Mouse (Mus musculus) heart, adult 8-10 months (tissue): ENCODE results near the gene Ddt. TPM values are rescaled to one million over a fixed set of nuclear protein-coding genes. Genes with fewer than 3 reads are reported as not detected.

Experiments used
- DNase-seq: peaks from one replicate; pipeline ENCODE4 v3.0.0; 2022; ENCODE audit warnings: low spot score
- total RNA-seq, 4 experiments: library from RNA; stranded (reverse); gene quantifications; 2 replicates each; pipeline ENCODE4 v1.2.4; 2022

Gene Ddt
- 100 to 1,000 TPM in 1 of 4 experiments, 10 to 100 TPM in 3; 83.6 to 103 (median 88.3) TPM for total RNA-seq

DNA sequence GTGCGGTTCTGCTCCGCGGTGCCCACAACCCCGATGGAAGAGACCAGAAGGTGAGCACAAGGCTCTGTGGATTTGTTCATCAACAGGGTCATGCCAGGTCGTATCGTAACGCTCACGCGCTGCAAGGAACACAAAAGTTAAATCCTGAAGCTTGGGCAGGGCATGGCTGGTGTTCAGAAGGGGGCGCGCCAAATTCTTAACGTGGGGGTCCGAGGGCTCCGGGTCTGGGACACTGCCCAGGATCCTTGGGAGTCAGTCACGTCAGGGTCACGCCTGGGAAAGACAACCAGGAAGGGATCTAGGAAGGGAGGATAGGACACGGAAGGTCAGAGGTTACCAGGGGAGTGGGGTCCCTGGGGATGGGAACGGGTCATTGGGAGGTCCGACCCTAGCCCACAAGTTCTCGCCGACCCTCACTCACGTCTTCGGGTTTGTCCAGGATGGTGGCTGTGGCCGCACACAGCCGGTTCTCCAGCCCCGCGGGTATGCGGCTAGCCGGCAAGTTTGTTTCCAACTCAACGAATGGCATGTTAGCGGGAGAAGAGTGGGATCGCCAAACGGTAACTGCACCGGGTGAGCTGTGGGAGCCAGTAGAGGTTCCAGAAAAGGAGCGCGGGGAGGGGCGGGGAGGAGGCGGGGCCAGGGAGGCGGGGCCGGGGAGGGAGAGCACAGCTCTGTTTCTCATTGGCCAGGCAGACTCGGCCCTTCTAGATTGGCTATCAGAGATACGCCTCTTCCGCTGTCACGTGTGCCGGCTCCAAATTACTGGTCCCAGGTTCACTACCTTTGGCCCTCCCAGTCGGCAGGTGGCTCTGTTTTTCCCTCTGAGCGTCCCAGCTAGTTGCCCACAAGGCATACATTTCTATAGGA lies at the start of gene Ddt:
Gene Ddt, minus strand, starts transcription at position 620 of the 870 bp plus-strand sequence.
- peak; percentile 80 for DNase-seq

DNA sequence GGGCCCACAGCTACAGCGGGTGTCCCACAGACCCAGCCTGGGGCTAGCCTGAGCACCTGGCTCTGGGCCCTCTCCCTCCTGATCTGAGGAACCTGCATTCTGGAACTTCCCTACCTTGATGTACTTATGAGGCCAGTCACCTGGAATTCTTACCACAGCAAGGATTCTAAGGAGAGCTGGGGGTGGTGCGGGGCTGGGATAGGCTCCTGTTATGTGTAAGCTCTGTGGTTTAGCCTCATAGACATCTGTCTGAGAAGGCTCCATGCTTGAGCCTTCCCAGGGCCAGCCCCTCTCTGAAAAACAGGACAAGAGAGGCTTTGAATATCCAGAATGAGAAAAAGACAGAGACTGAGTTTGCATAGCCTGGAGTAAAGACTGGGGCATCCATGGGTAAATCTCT lies 49.2 kb upstream of the Ddt start, which contains the start of gene Gstt4:
Gene Gstt4, minus strand, starts transcription at position 101 of the 400 bp plus-strand sequence.
- no peak for DNase-seq

DNA sequence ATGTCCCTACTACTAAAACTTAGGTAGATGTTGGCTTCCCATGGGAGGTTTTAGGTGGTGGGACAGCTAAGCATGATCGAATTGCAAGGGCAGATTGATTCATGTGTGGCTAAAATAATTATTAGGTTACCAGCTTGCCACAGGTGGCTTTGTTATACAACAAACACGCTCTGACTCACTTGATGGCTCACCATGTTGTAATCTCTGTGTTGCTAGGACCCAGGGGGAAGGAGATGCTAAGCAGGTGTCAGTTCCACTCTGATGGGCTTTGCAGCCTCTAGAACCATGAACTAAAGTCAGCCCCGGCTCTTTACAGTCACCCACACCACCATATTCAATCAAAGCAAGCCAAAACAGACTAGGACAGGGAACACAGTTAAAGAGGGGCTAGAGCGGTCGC lies 46.7 kb upstream of the Ddt start:
- DNase-seq, result no peak

DNA sequence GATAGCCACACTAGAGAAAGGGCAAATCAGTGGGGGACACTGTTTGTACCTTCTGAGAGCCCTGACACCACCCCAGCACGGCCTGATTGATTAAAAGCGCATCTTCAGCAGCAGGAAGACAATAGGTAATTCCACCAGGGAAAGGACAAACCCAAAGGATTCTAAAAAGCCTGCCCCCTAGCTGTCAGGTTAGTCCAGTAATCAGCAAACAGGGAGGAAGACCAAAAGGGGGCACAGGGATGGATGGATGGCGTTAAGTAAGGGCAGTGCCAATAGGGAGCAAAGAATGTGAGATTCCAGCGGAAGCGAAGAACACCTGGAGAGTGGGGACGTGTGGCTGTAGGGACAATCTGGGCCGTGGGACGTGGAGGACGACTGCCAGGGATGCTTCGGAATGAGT lies 45.4 kb upstream of the Ddt start:
- DNase-seq, result no peak

DNA sequence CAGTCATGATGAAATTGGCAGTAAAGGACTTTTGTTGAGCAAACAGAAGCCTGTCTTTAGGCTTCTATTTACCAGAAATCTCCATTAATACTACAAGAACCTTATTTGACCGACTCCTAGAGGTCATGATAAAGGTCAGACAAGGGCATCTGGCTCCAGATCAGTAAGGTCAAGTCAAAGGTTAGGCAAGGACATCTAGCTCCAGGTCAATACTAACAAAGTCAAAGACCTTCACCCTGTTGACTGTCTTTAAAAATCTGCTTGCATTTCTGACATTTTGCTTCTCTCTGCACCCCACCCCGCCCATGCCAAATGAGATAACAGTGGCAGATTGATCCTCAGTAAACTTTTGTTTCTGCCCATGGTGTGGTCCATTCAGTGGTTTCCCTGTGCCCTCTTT lies 31.0 kb upstream of the Ddt start:
- DNase-seq, result no peak

DNA sequence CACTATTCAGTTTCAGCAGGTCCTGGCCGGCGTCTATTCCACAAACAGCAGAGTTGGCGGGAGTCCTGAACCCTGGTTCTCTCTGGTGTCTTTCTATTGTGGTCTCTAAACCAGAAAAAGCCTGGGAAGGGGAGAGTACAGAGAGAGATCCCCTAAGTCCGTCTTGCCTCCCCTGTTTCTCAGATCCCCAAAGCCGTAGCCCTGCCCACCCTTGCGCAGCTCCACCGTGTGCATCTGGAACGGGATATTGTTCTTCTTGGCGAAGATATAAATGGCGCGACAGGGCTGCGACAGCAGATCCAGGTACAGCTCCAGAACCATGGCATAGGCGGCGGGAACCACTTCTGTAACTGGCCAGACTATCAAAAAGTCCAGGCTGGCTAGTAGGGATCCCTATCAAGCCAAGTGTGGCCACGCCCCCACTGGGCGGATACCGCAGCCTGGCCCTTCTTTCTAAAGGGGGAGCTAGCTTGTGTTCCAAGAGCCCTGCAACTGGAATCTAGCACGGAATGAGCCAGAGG lies 25.0 kb upstream of the Ddt start, which contains the start of gene Gstt1:
Gene Gstt1, minus strand, starts transcription at position 409 of the 521 bp plus-strand sequence.
- peak; percentile 76 for DNase-seq

DNA sequence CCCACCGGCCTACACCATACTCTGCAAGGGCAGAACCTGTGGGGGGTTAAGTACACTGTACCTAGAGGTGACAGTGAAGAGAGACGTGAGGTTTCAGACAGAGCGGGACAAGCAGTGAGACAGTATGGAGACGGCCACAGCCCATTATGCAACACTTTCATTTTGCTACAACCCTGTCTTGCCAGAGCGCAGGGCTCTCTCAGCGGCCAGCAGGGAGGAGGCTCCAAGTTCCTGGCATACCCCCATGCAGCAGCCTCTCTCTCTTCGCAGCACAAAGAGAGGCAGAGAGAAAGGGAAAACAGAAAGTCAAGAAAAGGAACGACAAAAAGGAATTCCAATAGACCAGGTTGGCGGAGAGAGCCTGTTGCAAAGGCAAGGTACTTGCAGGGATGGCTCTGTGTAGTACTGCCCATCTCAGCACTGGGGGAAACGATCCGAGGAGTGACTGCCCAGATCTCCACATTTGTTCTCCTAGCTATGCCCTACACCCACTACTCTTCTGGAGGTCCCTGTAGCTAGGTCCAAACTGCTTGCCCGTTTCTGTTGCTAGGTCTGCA lies 24.5 kb upstream of the Ddt start:
- DNase-seq, result peak; percentile 51

DNA sequence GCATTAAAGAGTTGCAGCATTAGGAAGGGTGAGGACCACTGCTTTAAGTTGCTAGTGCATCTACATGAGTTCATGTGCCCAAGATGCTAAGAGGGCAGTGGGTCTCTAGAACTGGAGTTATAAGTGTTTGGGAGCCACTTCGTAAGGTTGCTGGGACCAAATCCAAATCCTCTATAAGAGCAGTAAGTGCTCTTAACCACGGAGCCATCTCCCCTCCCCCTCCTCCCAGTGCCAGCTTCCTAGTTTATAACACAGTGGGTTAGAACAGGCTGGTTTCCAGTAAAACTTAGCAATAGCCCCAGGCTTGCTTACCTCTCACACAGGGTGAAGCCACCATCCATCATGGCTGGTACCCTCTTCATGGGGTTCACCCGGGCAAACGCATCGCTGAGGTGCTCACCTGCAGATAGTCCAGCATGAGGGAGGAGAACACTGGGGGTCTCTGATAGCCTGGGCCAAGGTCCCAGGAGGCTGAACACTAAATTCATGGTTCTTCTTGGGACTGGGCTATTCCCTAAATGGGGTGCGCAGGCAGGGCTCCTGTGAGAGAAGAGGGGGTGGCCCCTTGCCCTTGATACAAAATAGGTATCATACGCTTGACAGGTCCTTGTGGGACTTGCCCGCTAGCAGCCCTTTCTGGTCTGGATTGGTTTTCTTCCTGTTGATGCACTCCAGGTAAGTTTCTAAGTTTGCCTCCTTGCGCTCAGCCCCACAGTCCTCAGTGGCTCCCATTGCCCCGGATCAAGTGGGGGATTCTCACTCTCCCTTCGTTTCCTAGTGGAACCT lies 23.7 kb upstream of the Ddt start:
- no peak for DNase-seq

DNA sequence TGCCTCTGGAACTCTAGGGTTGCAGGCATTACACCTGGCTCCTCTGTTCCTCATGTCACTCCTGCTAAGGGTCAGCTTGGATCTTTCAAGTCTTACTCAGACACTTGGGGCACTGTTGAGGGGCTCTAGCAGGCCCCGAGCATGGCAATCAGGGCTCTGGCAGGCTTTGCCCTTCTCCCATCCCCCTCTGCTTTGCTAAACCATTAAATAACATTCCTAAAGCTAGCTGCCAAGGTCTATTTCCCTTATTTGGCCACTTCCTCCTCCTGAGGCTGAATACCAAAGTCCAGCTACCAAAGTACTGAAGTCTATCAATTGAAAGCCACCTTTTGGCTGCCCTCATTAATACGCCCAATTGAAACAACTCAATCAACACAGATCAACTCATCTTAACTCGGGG lies 21.7 kb upstream of the Ddt start:
- no peak for DNase-seq

DNA sequence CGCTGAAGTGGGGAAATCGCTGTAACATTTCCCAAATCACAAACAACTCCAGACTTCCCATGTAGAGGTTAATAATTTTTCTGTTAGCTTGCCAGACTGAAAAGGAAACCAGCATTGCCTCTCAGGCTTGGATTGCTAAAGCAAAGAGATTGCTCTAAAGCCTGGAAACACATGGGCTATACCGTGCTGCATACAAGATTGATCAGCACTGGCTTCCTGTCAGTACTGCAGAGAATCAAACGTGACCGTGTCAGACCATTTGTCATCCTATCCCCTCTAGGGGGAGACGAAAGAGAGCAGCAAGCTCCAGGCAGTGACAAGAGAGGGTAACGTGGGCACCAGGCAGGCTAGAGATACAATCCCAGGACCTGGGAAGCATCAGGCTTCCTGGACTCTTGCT lies 17.6 kb upstream of the Ddt start:
- DNase-seq, result no peak

DNA sequence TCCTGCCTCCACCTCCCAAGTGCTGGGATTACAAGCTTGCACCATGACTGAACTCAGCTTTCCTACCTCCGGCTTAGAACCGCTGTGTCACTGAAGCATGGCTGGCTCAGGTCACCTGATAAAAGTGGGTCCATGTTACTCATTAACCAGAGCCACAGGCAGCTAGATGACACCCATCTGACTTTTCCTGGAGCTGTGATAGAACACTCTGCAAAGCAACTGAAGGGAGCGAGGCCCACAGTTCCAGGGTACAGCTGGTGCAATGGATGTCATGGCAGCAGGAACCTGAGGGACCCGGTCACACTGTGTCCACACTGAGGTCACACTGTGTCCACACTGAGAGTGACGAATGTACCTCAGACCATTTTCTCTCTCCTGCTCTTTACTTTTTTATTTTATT lies 16.6 kb upstream of the Ddt start:
- no peak for DNase-seq

DNA sequence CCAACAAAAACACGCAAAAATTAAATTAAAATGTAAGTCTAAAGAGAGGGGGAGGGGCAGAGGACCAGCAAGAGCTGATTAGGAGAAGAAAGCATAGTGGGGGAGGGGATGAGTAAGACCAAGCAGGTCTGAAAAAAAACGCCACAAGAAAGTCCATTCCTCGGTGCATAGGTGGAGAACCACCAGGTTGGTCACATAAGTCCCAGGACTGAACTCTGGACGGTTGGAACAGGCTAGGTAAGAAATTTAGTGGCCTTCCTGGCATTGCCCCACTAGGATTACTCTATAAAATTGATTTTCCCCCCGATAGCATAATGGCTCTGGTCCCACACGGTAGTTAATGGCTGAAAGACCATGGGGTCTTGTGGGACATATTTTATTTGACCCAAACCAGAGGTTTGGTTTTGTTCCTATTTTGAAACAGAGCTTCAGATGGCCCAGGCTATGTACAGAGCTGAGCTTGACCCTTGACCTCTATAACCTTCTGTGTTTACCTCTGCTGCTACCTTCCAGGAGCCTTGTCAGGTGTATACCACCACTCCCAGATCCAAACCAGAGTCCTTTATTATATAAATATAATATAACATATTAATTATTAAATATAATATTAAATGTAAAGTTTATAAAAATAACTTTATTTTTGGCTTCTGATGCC lies 16.0 kb upstream of the Ddt start:
- no peak for DNase-seq

DNA sequence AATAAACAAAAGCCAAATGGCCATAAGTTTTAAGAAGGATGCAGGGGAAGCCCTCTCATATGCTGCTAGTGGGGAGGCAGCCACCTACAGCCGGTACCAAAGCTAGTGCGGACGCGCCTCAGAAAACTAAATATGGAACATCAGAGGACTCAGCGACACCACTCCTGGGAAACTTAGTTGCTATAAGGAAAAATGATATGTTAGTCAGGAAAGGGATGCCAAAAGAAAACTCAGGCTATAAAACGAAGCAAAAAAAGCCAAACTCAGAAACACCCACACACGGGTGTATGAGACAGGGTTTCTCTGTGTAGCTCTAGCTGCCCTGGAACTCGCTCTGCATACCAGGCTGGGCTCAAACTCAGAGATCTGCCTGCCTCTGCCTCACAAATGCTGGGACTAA lies 15.1 kb upstream of the Ddt start:
- DNase-seq, result no peak

DNA sequence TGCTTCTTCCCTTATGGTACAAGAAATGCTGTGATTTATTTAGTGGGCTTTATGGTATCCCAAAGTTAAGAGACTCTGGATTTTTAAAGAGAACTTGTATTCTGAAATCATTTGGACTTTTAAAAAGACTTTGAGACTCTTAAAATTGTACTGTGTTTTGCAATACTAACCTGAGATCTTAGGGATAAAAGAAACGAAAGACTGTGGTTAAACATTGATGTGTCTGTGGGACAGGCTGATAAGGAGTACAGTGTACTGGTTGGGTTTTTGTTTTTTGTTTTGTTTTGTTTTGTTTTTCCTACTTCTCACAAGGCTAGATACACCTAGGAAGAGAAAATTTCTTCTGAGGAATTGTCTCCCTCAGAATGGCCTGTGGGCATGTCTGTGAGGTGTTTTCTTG lies 12.2 kb upstream of the Ddt start:
- DNase-seq, result no peak

DNA sequence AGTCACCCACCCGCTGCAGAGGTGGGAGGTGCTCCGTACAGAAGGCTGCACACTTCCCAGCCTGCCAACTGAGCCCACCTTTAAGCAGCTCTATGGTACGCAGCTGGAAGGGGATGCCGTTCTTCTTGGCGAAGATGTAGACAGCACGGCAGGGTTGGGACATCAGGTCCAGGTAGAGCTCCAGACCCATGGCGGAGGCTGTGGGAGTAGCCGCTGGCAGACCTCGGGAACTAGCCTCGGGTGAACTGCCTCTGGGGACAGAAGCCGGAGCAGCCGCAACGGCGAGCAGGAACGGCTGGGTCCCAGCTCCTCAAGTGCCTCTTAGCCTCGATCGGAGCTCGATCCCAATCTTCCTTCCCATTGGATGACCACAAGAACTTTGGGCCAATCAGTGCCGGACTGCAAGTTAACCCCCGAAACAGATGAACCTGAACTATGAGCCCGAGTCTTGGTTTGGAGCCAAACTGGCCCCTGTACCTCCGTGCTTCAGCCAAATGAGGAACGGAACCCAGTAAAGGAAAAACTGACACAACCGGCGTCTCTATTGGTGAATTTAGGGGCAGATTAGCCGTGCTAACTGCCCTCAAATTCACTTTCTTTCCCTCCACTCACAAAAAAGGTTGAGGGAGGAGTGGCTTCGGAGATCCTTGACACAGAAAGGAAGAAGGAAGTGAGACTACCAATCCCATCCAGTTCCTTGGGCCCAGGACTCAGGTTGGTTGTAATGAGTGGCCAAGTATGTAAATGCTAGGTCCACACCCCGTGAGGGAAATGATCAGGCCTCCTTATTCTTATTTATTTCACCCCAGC lies 7.8 kb upstream of the Ddt start, which contains the start of the genes Gm20441 and Gstt3:
Gene Gm20441, minus strand, starts transcription at position 186 of the 810 bp plus-strand sequence.
Gene Gstt3, minus strand, starts transcription at position 646 of the 810 bp plus-strand sequence.
- DNase-seq, result peak; percentile 82

DNA sequence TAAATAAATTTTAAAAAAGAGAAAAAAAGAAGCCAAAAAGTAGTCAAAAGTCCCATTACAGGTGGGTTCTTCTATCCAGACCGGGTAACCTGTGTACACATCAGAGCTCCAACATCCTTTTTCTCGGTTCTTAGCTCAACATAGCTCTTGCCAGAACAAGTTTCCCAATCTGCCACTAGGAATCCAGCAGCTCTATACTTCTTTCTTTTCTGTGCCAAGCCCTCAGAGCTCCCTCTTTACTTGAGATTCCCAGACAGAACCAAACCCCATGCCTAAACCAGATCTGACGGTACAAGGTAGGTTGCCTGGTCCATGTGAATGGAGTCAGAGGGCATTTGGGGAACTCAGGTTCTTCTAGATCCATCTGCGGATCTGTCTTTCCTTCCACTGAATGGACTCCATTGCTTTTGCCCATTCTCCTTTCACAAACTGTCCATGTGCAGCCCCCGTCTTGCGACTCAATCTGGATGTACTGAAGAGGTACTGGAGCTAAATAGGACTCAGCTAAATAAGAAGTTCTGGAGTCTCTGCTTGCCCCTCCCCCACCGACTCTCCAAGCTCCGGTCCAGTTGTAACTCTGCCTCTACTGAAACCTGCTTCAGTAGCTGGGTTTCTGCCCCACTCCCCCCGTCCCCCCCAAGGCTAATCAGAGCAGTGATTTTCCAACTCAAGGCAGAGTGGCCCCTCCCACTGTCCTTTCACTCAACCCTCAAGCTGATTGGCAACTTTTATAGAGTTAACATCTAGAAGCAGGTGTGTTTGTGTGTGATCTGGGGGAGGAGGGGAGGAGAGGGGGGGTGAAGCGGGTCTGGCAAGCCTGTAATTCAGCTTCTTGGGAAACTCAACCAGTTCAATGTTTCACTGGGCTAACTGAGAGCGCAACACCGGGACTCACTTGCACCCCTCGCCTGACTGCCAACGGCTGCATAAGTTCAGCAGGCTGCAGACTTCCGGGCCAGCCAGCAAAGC lies 6.3 kb upstream of the Ddt start:
- DNase-seq, result no peak

DNA sequence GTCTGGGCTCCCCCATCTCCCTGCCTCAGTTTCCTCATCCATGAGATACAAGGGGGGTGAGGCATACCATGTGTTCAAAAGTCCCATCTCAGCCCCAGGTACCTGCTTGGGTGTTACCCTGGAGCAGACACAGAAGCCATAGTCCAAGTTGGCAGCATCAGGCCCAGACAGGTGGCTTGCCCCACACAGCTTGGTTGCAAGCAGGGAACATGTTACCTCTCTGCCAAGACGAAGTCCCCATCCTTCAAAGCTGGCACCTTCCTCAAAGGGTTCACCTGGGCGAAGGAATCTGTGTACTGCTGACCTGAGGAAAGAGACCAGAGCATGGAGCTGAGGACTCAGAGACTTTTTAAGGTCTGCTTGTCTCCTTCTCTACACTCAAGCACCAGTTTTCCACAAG lies 4.7 kb upstream of the Ddt start:
- no peak for DNase-seq

DNA sequence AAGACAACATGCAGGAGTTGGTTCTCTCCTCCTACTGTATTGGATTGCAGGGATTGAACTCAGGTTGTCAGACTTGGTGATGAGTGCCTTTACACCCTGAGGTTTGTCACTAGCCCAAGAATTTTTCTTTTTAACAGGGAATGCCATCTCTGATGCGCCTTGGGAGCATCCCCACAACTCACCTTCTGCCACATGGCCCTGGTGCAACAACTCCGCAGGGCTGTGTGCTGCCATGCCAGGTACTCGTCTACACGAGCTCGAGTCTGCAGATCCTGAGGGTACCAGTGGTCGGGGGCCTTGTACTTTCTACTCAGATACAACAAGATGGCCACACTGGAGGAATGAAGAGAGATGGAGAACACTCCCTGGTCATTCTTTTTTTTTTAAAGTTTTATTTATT lies 3.3 kb upstream of the Ddt start:
- no peak for DNase-seq

DNA sequence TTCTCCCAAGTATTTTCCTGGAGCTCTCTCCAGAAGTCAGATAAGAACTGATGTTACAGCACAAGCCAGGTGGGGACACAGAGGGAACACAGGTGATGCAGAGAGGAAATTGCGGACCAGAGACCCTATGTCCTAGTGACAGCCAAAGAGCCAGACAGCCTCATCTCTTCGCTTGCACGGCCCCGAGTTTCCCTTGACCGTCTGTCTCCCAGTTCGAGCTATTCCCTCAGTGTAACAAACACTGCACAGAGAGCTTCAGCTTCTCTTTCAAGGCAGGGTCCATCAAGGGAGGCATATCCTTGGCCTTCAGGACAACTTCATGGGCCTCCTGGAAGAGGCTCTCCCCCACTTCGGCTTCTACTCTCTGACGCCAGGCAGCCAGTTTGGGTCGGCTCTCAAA lies 1.4 kb upstream of the Ddt start:
- no peak for DNase-seq
